Mouse (Mus musculus): Measurements from ENCODE around the gene Kcnj9.

- TF ChIP-seq CTCF (IDR thresholded peaks at IDR 0.05; ENCODE audit: control insufficient read depth, insufficient read depth, low read length) (no peak), POLR2A (IDR thresholded peaks at IDR 0.05; ENCODE audit: borderline replicate concordance, control insufficient read depth, low read depth, low read length) (no peak)
These were observed 21.0 kb upstream of the Kcnj9 start for GRCm38 (mm10) chr1:172349916-172350812.

All from bone marrow, adult 2 months (tissue).